Mouse (Mus musculus): ENCODE data around the gene Hpn. TPM values are rescaled to one million over a fixed set of nuclear protein-coding genes. Genes with fewer than 3 reads are reported as not detected.

The Hpn gene
- polyA plus RNA-seq, 1 experiment: 22.1 TPM

DNA sequence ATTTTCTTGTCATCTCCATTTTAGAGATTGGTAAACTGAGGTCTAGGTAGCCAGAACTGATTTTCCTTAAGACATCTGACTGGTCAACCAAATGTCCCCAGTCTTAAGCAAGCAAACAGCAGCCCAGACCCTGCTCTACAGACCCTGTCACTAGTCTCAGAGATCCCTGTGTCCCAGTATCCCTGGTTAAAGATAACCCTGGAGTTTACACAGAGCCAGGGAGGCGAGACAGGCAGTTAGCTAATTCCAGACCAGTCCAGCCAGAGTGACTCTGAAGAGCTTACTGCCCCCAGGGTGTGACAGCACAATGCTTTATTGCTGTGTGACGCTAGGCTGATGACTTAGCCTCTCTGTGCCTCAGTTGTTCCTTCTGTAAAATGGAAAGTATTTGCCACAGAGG lies 58.0 kb downstream of the Hpn start, which contains the start of gene Fxyd1:
TSS of gene Fxyd1 (minus strand) at position 129 of the 400 bp plus-strand sequence.
- TF ChIP-seq CTCF (IDR thresholded peaks at IDR 0.05; ENCODE audit: extremely low read depth, insufficient read depth, insufficient read length, insufficient replicate concordance) (no peak), POLR2A (IDR thresholded peaks at IDR 0.05; ENCODE audit: low read depth, low read length) (no peak)
- H3K4me1 ChIP-seq (ENCODE audit: control insufficient read depth, insufficient read depth, insufficient read length): peaks cover 4% of the 10 kb centered on the region; the same call in 1 of the 2 replicates
- 87% methylated on average over 2 of the region's 2 CpGs for WGBS
- no peak within 1 kb of the TSS for H3K27ac ChIP-seq (ENCODE audit: insufficient read depth, low read length)
- DNase-seq (ENCODE audit: low read depth in 1 of 2, low spot score in 2 of 2): no peak
- no peak within 1 kb of the TSS for H3K4me3 ChIP-seq (ENCODE audit: extremely low read depth, insufficient read depth, insufficient read length)
- peaks cover 5% of the 10 kb centered on the region; the same call in 1 of the 2 replicates for H3K27me3 ChIP-seq (ENCODE audit: control insufficient read depth, insufficient read depth, low read length)
- H3K36me3 ChIP-seq (ENCODE audit: control insufficient read depth, insufficient read depth, low read length): no peaks in the 10 kb centered on the region

DNA sequence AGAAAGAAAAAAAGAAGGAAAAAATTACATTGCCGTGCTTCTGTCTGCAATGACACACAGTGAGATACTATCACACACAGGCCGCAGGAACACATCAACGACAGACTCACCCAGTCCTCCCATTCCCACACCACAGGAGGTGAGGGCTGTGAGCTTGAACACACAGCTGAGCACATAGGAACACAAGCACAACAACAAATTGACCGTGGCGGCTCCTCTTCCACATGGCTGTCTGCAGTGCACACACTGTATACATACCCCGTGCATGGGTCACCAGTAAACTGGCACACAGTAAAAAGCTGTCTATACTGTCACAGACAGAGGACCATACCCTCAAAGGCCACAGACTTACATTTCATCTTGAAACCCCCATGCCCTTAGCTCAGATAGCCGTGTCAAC lies 58.6 kb downstream of the Hpn start:
- TF ChIP-seq POLR2A (IDR thresholded peaks at IDR 0.05; ENCODE audit: low read depth, low read length) (no peak), CTCF (IDR thresholded peaks at IDR 0.05; ENCODE audit: extremely low read depth, insufficient read depth, insufficient read length, insufficient replicate concordance) (no peak)
- no peak for DNase-seq (ENCODE audit: low read depth in 1 of 2, low spot score in 2 of 2)
- Histone ChIP-seq H3K27ac (ENCODE audit: insufficient read depth, low read length) (no peak overlapping the region), H3K4me3 (ENCODE audit: extremely low read depth, insufficient read depth, insufficient read length) (no peak overlapping the region), H3K36me3 (ENCODE audit: control insufficient read depth, insufficient read depth, low read length) (no peaks in the 10 kb centered on the region), H3K27me3 (ENCODE audit: control insufficient read depth, insufficient read depth, low read length) (peaks cover 9% of the 10 kb centered on the region), H3K4me1 (ENCODE audit: control insufficient read depth, insufficient read depth, insufficient read length) (peaks cover 4% of the 10 kb centered on the region; the same call in 1 of the 2 replicates)
- WGBS: 88% methylated on average over 7 of the region's 7 CpGs

DNA sequence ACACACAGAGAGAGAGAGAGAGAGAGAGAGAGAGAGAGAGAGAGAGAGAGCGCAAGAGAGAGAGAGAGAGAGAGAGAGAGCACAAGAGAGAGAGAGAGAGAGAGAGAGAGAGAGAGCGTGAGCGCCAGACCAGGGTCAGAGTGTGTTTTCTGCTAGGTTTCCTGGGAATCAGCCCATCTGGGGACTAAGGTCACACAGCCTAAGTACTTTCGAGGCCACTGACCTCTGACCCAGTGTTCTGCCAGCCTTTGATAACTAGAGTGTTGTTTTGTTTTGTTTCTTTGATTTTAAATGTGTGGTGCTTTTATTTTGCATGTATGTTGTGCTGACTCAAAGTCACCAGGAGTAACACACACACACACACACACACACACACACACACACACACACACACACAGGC lies 59.2 kb downstream of the Hpn start:
- no peak for DNase-seq (ENCODE audit: low read depth in 1 of 2, low spot score in 2 of 2)
- WGBS: 81% methylated on average over 3 of the region's 4 CpGs

DNA sequence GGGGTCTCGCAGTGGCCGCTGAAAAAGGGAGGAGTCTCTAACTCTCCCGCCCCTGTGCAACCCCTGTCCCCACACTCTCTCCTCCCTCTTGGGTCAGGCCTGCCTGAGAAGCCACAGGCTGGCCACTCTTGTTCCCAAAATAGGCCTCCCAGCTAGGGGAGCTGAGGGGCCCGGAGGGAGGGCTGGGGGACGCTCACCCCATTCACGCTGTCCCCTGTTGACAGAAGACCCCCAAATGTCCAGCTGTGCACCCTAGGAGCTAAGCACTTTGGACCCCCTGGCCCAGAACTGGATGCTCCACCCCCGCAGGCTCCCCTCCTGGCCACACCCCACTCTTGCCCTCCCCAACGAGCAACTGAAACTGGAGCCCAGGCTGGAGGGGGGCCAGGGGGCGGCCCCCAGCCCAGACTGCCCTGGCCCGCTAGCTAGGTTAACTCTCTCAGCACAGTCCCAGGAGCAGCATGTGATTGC lies 59.7 kb downstream of the Hpn start:
- no peak overlapping the region for H3K4me3 ChIP-seq (ENCODE audit: extremely low read depth, insufficient read depth, insufficient read length)
- no peaks in the 10 kb centered on the region for H3K36me3 ChIP-seq (ENCODE audit: control insufficient read depth, insufficient read depth, low read length)
- H3K27ac ChIP-seq (ENCODE audit: insufficient read depth, low read length): no peak overlapping the region; the same call in 1 of the 2 replicates
- peaks cover 4% of the 10 kb centered on the region; the same call in 1 of the 2 replicates for H3K4me1 ChIP-seq (ENCODE audit: control insufficient read depth, insufficient read depth, insufficient read length)
- TF ChIP-seq CTCF (IDR thresholded peaks at IDR 0.05; ENCODE audit: extremely low read depth, insufficient read depth, insufficient read length, insufficient replicate concordance) (no peak), POLR2A (IDR thresholded peaks at IDR 0.05; ENCODE audit: low read depth, low read length) (no peak)
- H3K27me3 ChIP-seq (ENCODE audit: control insufficient read depth, insufficient read depth, low read length): peaks cover 13% of the 10 kb centered on the region
- no peak for DNase-seq (ENCODE audit: low read depth in 1 of 2, low spot score in 2 of 2)
- 50% methylated on average over 10 of the region's 10 CpGs for WGBS

More for the DNA sequence above, 59.2 kb downstream of the Hpn start:
- H3K36me3 ChIP-seq (ENCODE audit: control insufficient read depth, insufficient read depth, low read length): no peaks in the 10 kb centered on the region
- H3K4me3 ChIP-seq (ENCODE audit: extremely low read depth, insufficient read depth, insufficient read length): no peak overlapping the region
- H3K27me3 ChIP-seq (ENCODE audit: control insufficient read depth, insufficient read depth, low read length): peaks cover 12% of the 10 kb centered on the region
- H3K4me1 ChIP-seq (ENCODE audit: control insufficient read depth, insufficient read depth, insufficient read length): peaks cover 4% of the 10 kb centered on the region; the same call in 1 of the 2 replicates
- no peak for TF ChIP-seq CTCF (IDR thresholded peaks at IDR 0.05; ENCODE audit: extremely low read depth, insufficient read depth, insufficient read length, insufficient replicate concordance)
- no peak for TF ChIP-seq POLR2A (IDR thresholded peaks at IDR 0.05; ENCODE audit: low read depth, low read length)
- no peak overlapping the region for H3K27ac ChIP-seq (ENCODE audit: insufficient read depth, low read length)

DNA sequence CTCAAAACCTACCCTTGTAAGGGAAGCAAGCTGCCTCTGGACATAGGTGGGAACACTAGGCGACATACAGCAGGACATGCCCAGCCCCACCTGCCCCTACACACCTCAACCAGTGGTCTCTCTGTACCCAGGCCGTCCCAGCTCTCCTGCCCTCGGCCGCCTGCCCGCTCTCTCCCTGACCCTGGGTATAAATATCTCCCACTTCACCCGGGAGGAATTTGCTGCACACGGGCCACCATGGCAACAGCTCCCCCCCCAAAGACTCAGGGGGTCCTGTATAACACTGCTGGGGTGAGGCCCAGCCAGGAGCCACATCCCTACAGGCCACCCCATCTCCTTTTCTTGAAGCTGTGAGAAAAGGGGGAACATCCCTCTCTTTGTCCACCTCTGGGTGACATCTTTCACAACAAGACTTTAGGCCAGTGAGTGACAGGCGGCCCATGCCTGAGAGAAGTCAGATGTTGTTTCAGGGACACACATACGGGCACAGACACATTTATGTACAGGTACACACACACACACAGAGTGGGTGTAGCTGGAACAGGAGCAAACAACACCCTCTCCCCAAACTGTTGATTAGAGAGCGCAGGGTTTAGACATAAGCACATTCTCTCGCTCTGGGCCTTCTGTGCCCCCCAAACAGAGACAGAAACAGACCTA lies 60.3 kb downstream of the Hpn start:
- H3K27me3 ChIP-seq (ENCODE audit: control insufficient read depth, insufficient read depth, low read length): peaks cover 18% of the 10 kb centered on the region
- H3K4me3 ChIP-seq (ENCODE audit: extremely low read depth, insufficient read depth, insufficient read length): no peak overlapping the region
- TF ChIP-seq CTCF (IDR thresholded peaks at IDR 0.05; ENCODE audit: extremely low read depth, insufficient read depth, insufficient read length, insufficient replicate concordance): no peak
- H3K27ac ChIP-seq (ENCODE audit: insufficient read depth, low read length): no peak overlapping the region
- WGBS: 83% methylated on average over 11 of the region's 11 CpGs
- no peak for DNase-seq (ENCODE audit: low read depth in 1 of 2, low spot score in 2 of 2)
- no peaks in the 10 kb centered on the region for H3K36me3 ChIP-seq (ENCODE audit: control insufficient read depth, insufficient read depth, low read length)
- peaks cover 6% of the 10 kb centered on the region; the same call in 1 of the 2 replicates for H3K4me1 ChIP-seq (ENCODE audit: control insufficient read depth, insufficient read depth, insufficient read length)

DNA sequence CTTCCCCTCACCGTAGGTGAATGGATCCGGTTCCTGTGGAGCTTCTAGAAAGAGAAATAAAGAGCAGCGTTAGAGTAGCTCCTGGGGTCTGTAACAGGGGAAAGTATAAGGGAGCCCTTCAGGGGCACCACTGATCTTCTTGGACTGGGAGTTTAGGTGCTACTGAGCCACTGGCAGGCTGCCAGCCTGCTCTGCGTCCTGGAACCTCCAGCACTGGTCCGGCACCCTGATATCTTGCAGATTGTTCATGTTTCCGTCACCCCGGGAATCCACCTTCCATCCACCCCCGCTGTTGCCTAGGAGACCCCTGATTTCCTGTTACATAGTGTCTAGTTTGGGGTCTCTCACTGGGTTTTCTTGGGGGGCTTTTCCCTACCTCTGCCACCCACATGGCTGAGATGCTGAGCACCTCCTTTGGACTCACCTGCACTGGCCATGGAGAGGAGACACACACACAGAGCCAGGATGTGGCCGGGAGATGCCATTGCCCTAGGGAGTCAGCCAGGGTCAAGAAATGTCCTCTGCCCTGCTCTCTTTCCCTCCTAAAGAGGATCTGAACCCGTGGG lies 61.1 kb downstream of the Hpn start:
- Histone ChIP-seq H3K27ac (ENCODE audit: insufficient read depth, low read length) (no peak overlapping the region), H3K4me3 (ENCODE audit: extremely low read depth, insufficient read depth, insufficient read length) (no peak overlapping the region), H3K4me1 (ENCODE audit: control insufficient read depth, insufficient read depth, insufficient read length) (peaks cover 4% of the 10 kb centered on the region; the same call in 1 of the 2 replicates), H3K27me3 (ENCODE audit: control insufficient read depth, insufficient read depth, low read length) (peaks cover 18% of the 10 kb centered on the region), H3K36me3 (ENCODE audit: control insufficient read depth, insufficient read depth, low read length) (no peaks in the 10 kb centered on the region)
- TF ChIP-seq POLR2A (IDR thresholded peaks at IDR 0.05; ENCODE audit: low read depth, low read length) (no peak), CTCF (IDR thresholded peaks at IDR 0.05; ENCODE audit: extremely low read depth, insufficient read depth, insufficient read length, insufficient replicate concordance) (no peak)
- WGBS: 76% methylated on average over 10 of the region's 10 CpGs
- DNase-seq (ENCODE audit: low read depth in 1 of 2, low spot score in 2 of 2): no peak
